Mouse (Mus musculus) midbrain, embryonic 16.5 days (tissue): ENCODE measurements around the gene Gins2. TPM values are rescaled to one million over a fixed set of nuclear protein-coding genes. Genes with fewer than 3 reads are reported as not detected.

Experiments used
- ATAC-seq: fragments of 200-750 bp; cut with Nextera tagmentation; 2 replicates; pipeline ENCODE4 v1.8.0; 2017; ENCODE audit warnings: moderate TSS enrichment
- H3K27ac ChIP-seq: fragments of 300-500 bp; sonication (generic); 2 replicates; pipeline ENCODE4 v1.5.1; 2014; ENCODE audit warnings: mild to moderate bottlenecking, low read length, mixed read lengths
- H3K27me3 ChIP-seq: fragments of 300-500 bp; sonication (generic); 2 replicates; pipeline ENCODE4 v1.6.1; 2014; ENCODE audit warnings: low read depth, low read length, mixed read lengths; ENCODE audit not compliant: control insufficient read depth, insufficient read depth
- H3K36me3 ChIP-seq: fragments of 300-500 bp; sonication (generic); 2 replicates; pipeline ENCODE4 v1.6.1; 2014; ENCODE audit warnings: mild to moderate bottlenecking, low read length, moderate library complexity, mixed read lengths; ENCODE audit not compliant: control insufficient read depth, insufficient read depth
- H3K4me1 ChIP-seq: fragments of 300-500 bp; sonication (generic); 2 replicates; pipeline ENCODE4 v1.6.1; 2014; ENCODE audit warnings: mild to moderate bottlenecking, low read length, mixed read lengths; ENCODE audit not compliant: control insufficient read depth, insufficient read depth
- H3K4me2 ChIP-seq: fragments of 300-500 bp; sonication (generic); 2 replicates; pipeline ENCODE4 v1.6.1; 2014; ENCODE audit warnings: mild to moderate bottlenecking, low read length, mixed read lengths
- H3K4me3 ChIP-seq: fragments of 300-500 bp; sonication (generic); 2 replicates; pipeline ENCODE4 v1.5.1; 2014; ENCODE audit warnings: low read depth, mild to moderate bottlenecking, low read length, moderate library complexity, mixed read lengths
- H3K9ac ChIP-seq: fragments of 300-500 bp; sonication (generic); 2 replicates; pipeline ENCODE4 v1.6.1; 2014; ENCODE audit warnings: low read depth, low read length, mixed read lengths
- H3K9me3 ChIP-seq: fragments of 300-500 bp; sonication (generic); replicated peaks from 2 replicates; pipeline ENCODE4 v1.6.1; 2014; ENCODE audit warnings: mild to moderate bottlenecking, low read length, mixed read lengths; ENCODE audit not compliant: control insufficient read depth, poor library complexity, severe bottlenecking
- WGBS: fragments of 180-500 bp; shearing (Covaris S2); extraction: QIAGEN DNeasy Blood & Tissue Kit; methylation state at CpG from one replicate; pipeline ENCODE4 v1.1.7; 2014; 5-methylcytosine and 5-hydroxymethylcytosine counted together
- polyA plus RNA-seq: library from polyadenylated mRNA; unstranded; fragments of >200 nt; fragmentation: Nextera tagmentation; extraction: Ambion mirVana; gene quantifications from 2 replicates; pipeline ENCODE4 v1.2.1, GENCODE M21; 2015

Gene Gins2
- polyA plus RNA-seq, 1 experiment from 2014 or later = 13.3 TPM

DNA sequence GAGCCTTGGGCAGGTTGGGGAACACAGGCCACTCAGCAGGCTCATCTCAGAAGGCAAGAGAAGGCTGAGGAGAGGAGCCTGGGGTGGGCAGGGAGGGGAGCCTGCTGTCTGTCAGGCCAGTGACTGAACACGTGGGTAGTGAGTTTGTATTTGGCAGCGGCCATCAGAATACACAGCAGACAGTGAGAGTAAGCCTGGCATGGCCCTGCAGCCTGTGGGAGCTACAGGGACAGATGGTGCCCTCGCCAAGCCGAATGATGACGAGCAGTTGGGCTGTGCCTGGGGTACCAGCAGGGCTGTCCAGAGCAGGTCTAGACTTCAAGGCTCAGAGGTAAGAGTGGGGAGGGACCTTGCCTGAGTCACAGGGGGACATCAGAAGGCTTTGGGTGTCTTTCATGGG is 38.2 kb upstream of the Gins2 start:
- Histone ChIP-seq H3K27ac (no peak overlapping the region), H3K36me3 (no peaks in the 10 kb centered on the region), H3K4me3 (no peak overlapping the region), H3K4me1 (no peaks in the 10 kb centered on the region), H3K9ac (no peak overlapping the region), H3K9me3 (no peaks in the 10 kb centered on the region), H3K27me3 (no peaks in the 10 kb centered on the region), H3K4me2 (no peak overlapping the region)
- no peak for ATAC-seq
- 78% methylated on average over 5 of the region's 5 CpGs for WGBS

GRCm38 (mm10) chr8:120626461-120626860 is 37.4 kb upstream of the Gins2 start:
- H3K9ac ChIP-seq = no peak overlapping the region
- no peak for ATAC-seq
- H3K27ac ChIP-seq = no peak overlapping the region
- no peaks in the 10 kb centered on the region for H3K36me3 ChIP-seq
- no peak overlapping the region for H3K4me3 ChIP-seq
- peaks cover 2% of the 10 kb centered on the region; the same call in 1 of the 2 replicates for H3K4me1 ChIP-seq
- no peaks in the 10 kb centered on the region for H3K9me3 ChIP-seq
- WGBS = 69% methylated on average over 11 of the region's 11 CpGs
- H3K27me3 ChIP-seq = no peaks in the 10 kb centered on the region
- H3K4me2 ChIP-seq = no peak overlapping the region

- 23% methylated on average over 2 of the region's 2 CpGs for WGBS
Observed at GRCm38 (mm10) chr8:120623608-120624007, 34.5 kb upstream of the Gins2 start.

DNA sequence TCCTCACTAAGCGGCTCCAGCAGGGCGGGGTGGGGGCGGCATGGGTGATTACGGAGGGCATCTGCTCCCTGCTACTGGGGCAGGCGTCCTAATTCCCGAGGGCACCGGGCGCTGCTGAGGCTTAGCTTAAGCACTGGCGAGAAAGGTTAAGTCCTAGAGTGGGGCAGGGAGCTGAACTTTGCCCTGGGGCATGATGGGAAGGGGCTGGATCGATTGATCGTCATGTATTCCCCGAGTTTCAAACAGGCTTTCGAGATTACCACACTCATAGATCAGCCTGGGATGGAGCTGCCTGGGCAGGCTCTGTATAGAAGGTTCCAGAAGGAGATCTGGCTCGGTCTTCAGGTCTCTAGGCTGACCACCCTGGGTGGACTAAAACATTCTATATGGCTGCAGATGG is 33.1 kb upstream of the Gins2 start:
- Histone ChIP-seq H3K4me3 (no peak overlapping the region), H3K9me3 (no peaks in the 10 kb centered on the region), H3K27ac (no peak overlapping the region), H3K27me3 (no peaks in the 10 kb centered on the region), H3K9ac (0 out of 2 replicates have a peak overlapping the region, but pooled peaks have one; percentile 3), H3K4me1 (peaks cover 12% of the 10 kb centered on the region), H3K4me2 (no peak overlapping the region), H3K36me3 (no peaks in the 10 kb centered on the region)
- ATAC-seq = no peak
- 51% methylated on average over 14 of the region's 14 CpGs for WGBS

More at GRCm38 (mm10) chr8:120623608-120624007, 34.5 kb upstream of the Gins2 start:
- H3K4me3 ChIP-seq = no peak overlapping the region
- H3K9me3 ChIP-seq = no peaks in the 10 kb centered on the region
- H3K9ac ChIP-seq = no peak overlapping the region
- no peaks in the 10 kb centered on the region for H3K27me3 ChIP-seq
- ATAC-seq = no peak
- no peak overlapping the region for H3K27ac ChIP-seq
- H3K4me2 ChIP-seq = no peak overlapping the region
- no peaks in the 10 kb centered on the region for H3K36me3 ChIP-seq
- H3K4me1 ChIP-seq = peaks cover 6% of the 10 kb centered on the region; the same call in 1 of the 2 replicates

DNA sequence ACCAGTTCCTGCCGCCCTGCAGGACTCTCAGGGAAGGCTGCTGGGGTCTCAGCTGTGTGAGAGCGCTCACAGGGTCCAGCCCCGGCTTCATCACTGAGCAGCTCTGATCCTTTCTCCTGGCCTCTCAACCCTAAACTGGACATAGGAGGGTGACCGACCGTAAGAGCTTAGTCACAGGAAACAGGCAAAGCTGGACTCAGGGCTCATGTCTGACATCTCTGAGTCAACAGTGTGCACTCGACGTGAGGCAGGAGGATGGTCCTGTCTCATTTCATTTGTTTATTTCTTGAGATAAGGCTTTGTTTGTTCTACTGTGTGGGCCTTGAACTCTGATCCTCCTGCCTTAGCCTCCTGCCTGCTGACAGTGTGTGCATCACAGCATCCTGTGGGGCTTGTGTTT is 31.3 kb upstream of the Gins2 start:
- Histone ChIP-seq H3K27me3 (no peaks in the 10 kb centered on the region), H3K27ac (no peak overlapping the region), H3K4me1 (peaks cover 26% of the 10 kb centered on the region), H3K4me2 (no peak overlapping the region), H3K9me3 (no peaks in the 10 kb centered on the region), H3K4me3 (no peak overlapping the region), H3K9ac (no peak overlapping the region), H3K36me3 (no peaks in the 10 kb centered on the region)
- no peak for ATAC-seq
- WGBS = 58% methylated on average over 7 of the region's 7 CpGs

DNA sequence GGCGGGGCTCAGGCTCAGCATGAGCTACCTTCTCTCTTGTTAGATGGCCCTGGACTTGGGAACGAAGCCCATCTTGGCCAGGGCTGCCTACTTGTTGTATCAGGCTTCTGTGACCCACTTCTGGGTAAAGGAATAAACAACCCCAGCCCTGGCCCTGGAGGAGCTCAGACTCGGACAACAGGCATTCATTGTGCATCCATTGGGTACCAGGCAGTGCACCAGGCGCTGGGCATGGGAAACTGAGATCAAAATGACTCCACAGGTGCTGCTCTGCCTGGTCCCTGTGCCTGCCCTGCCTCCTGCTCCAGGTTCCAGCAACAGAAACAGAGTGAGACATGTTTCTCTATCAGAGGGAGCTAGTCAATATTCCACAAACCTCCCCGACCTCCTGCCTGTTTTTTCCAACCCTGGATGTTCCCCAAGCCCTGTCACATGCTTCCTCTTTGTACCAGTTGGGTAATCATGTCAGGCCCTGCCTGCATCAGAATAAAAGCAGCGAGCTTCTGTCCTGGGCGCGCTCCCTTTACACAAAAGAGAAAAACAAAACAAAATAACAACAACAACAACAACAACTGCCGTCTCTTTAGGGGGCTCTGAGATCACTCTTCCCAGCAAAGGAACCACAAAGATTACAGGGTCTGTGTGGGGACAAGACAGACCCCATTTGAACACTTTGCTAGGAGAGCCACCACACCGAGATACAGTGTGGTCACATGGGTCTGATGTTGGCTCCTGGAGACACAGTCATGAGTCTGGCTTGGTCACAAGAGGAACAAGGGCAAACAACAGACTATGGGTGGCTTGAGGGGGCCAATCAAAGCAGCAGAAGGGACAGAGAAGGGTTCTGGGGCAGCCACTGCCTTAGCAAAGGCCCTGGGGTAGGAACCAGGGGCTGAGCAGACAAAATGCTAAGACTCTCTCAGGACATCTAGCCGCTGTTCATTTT is 30.4 kb upstream of the Gins2 start:
- Histone ChIP-seq H3K36me3 (no peaks in the 10 kb centered on the region), H3K4me1 (peaks cover 26% of the 10 kb centered on the region), H3K27ac (no peak overlapping the region), H3K4me3 (no peak overlapping the region), H3K9ac (no peak overlapping the region), H3K9me3 (no peaks in the 10 kb centered on the region), H3K4me2 (no peak overlapping the region), H3K27me3 (no peaks in the 10 kb centered on the region)
- ATAC-seq = no peak
- WGBS = 70% methylated on average over 11 of the region's 11 CpGs

DNA sequence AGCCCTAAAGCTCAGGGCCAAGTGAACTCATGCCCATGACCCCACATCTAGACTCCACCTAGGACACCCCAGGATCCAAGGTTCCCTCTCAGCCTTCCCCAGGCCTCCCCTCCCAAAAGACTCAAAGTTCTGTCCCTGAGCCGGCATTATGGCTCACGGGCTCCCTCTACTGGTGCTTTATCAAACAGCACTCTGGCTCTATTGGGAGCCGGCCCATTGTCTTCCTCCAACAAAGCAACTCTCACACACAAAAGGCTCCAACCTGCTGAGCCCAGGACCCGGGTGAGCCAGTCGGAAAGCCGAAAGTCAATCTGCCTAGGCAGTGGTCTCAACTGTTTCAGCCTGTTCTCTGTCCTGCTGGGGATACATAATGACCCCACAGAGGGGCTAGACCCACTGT is 29.0 kb upstream of the Gins2 start:
- 0 out of 2 replicates have a peak overlapping the region, but pooled peaks have one; percentile 39 for H3K27ac ChIP-seq
- no peaks in the 10 kb centered on the region for H3K9me3 ChIP-seq
- H3K36me3 ChIP-seq = no peaks in the 10 kb centered on the region
- peaks cover 26% of the 10 kb centered on the region for H3K4me1 ChIP-seq
- no peak overlapping the region for H3K4me3 ChIP-seq
- WGBS = 0% methylated on average over 6 of the region's 6 CpGs
- H3K27me3 ChIP-seq = no peaks in the 10 kb centered on the region
- H3K9ac ChIP-seq = peak overlapping the region; percentile 43; the same call in 1 of the 2 replicates
- 0 out of 2 replicates have a peak overlapping the region, but pooled peaks have one; percentile 10 for H3K4me2 ChIP-seq
- 0 out of 2 replicates have a peak, but pooled peaks have one; percentile 12 for ATAC-seq

GRCm38 (mm10) chr8:120616663-120617626 is 27.8 kb upstream of the Gins2 start:
- no peaks in the 10 kb centered on the region for H3K9me3 ChIP-seq
- H3K4me3 ChIP-seq = no peak overlapping the region
- whole genome bisulfite sequencing = 9% methylated on average over 6 of the region's 8 CpGs
- H3K9ac ChIP-seq = peak overlapping the region; percentile 43; the same call in 1 of the 2 replicates
- H3K4me2 ChIP-seq = no peak overlapping the region
- H3K27ac ChIP-seq = peak overlapping the region; percentile 84
- ATAC-seq = peak; percentile 75
- H3K27me3 ChIP-seq = no peaks in the 10 kb centered on the region
- no peaks in the 10 kb centered on the region for H3K36me3 ChIP-seq
- H3K4me1 ChIP-seq = peaks cover 23% of the 10 kb centered on the region
